Mouse (Mus musculus) adrenal gland, postnatal 4 days (tissue): ENCODE results near the gene Cdkl2. TPM values are rescaled to one million over a fixed set of nuclear protein-coding genes. Genes with fewer than 3 reads are reported as not detected.

Experiments used
- DNase-seq, 2 experiments: peaks; one replicate each; pipeline ENCODE4 v3.0.0; 2021 to 2022; ENCODE audit warnings: low spot score in 2 of 2, mixed read lengths in 2 of 2
- total RNA-seq, 2 experiments: library from RNA; stranded (reverse); gene quantifications; 2 replicates each; pipeline ENCODE4 v1.2.3; 2021

The Cdkl2 gene
- total RNA-seq, 2 experiments from 2014 or later, result 5.6 to 7.5 TPM

DNA sequence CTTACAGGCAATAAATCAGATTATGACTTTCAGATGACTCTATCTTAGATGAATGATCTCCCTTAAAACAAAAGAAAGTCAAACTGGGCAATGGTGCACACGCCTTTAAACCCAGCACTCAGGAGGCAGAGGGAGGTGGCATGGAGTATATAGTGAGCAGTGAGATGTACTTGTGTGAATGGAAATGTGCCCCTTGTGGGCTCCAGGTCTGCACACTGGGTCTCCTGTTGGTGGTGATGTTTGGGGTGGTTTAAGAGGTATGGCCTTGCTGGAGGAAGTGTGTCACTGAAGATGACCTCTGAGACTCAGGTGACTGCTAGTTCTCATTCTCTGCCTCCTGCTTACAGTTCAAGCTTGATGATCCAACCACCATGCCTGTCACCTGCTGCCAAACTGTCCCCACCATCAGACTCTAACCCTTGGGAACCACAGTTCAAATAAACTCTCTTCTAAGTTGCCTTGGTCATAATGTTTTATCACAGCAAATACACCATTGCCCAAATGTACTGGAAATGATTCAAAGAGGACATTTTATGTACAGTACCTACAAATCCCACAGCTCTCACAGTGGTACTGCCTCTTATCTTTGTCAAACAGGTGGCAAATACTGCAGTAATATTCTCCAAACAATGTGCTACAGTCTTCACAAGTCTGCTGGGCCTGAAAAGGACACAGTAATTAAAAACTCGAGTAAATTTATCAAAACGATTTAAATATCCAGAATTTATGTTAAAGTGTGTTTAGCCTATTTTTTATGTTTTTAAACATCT is 86.5 kb downstream of the Cdkl2 start:
- DNase-seq, result no peak

Other genes starting within 250 kb of the Cdkl2 start
- 10 to 100 TPM; 78.8 to 79.2 TPM for gene Rchy1, start 80.8 kb downstream of the Cdkl2 start, total RNA-seq
- not detected for gene Odaph, start 56.4 kb downstream of the Cdkl2 start, total RNA-seq
- gene G3bp2, start 39.8 kb upstream of the Cdkl2 start, total RNA-seq, result 100 to 1,000 TPM; 108 to 116 TPM
- 10 to 100 TPM; 68.8 to 71.5 TPM for gene Uso1, start 94.1 kb upstream of the Cdkl2 start, total RNA-seq
- gene U90926, start 171.5 kb upstream of the Cdkl2 start, total RNA-seq, result 1 to 10 TPM in 1 of 2 experiments, under 1 TPM in 1; 0.87 to 2.0 TPM
- under 1 TPM in 1 of 2 experiments, not detected in 1; 0.22 TPM for gene Ppef2, start 212.4 kb upstream of the Cdkl2 start, total RNA-seq
- gene Naaa, start 234.3 kb upstream of the Cdkl2 start, total RNA-seq, result 10 to 100 TPM; 23.3 to 24.8 TPM